Mouse (Mus musculus) skeletal muscle tissue, adult 2 months (tissue): Measurements from ENCODE around the gene Vmn1r165.
"Not testable (repeated sequence)": the region's sequence is repeated elsewhere in the genome, so short reads cannot be mapped to it uniquely, and the experiment has no call there.

ENCODE experiments used
- DNase-seq: peaks from one replicate; pipeline ENCODE4 v3.0.0-alpha.2; 2012; ENCODE audit warnings: low read depth, low spot score

Gene Vmn1r165

GRCm38 (mm10) chr7:23217032-23217431 lies at the start of gene Vmn1r165:
Gene Vmn1r165, plus strand, starts transcription at chr7:23217332.
- DNase-seq: not testable (repeated sequence)

- DNase-seq: not testable (repeated sequence)
These were observed 34.5 kb downstream of the Vmn1r165 start, which contains the start of gene Vmn1r166 for GRCm38 (mm10) chr7:23251582-23251981. Gene Vmn1r166, minus strand, starts transcription at chr7:23251682.
